Mouse (Mus musculus) liver, postnatal 0 days (tissue): ENCODE measurements around the gene Pakap.

ENCODE experiments used
- CTCF ChIP-seq: sonication (generic); IDR thresholded peaks from 2 replicates; pipeline ENCODE4 v1.5.1; 2016; ENCODE audit warnings: antibody characterized with exemption, low read depth
- EP300 ChIP-seq: IDR thresholded peaks from 2 replicates; pipeline ENCODE4 v1.6.1; 2016; ENCODE audit warnings: antibody characterized with exemption, low read depth, mild to moderate bottlenecking

GRCm38 (mm10) chr4:57568268-57569068, 489 bp downstream of the Pakap start:
- TF ChIP-seq CTCF (no peak), EP300 (no peak)
